Mouse (Mus musculus) CH12.LX (cell line): ENCODE measurements around the gene Rab37. TPM values are rescaled to one million over a fixed set of nuclear protein-coding genes. Genes with fewer than 3 reads are reported as not detected.

ENCODE experiments used
- DNase-seq: peaks from one replicate; pipeline ENCODE4 v3.0.0-alpha.2; 2013; ENCODE audit errors: extremely low read depth
- H3K27ac ChIP-seq: 2 replicates; pipeline ENCODE4 v1.5.1; 2012; ENCODE audit warnings: low read depth, mild to moderate bottlenecking, control low read depth, moderate library complexity; ENCODE audit not compliant: insufficient read depth
- H3K27me3 ChIP-seq: replicated peaks from 2 replicates; pipeline ENCODE3; 2012; ENCODE audit warnings: inconsistent platforms
- H3K36me3 ChIP-seq, 2 experiments: replicated peaks in 1 of 2; 2 replicates each; pipeline versions ENCODE3 to v1.6.1; 2012; ENCODE audit warnings: inconsistent platforms in 1 of 2, low read length in 1 of 2, mild to moderate bottlenecking in 1 of 2, mixed read lengths in 1 of 2, moderate library complexity in 1 of 2; ENCODE audit not compliant: control insufficient read depth in 1 of 2, insufficient read depth in 1 of 2
- H3K4me1 ChIP-seq, 2 experiments: 2 replicates each; pipeline ENCODE4 v1.6.1; 2012; ENCODE audit warnings: inconsistent platforms in 1 of 2, moderate library complexity in 1 of 2; ENCODE audit not compliant: insufficient read depth in 2 of 2, control insufficient read depth in 1 of 2
- H3K4me2 ChIP-seq: 2 replicates; pipeline ENCODE4 v1.6.1; 2012; ENCODE audit warnings: low read depth, mild to moderate bottlenecking, control low read depth; ENCODE audit not compliant: poor library complexity, insufficient read depth, severe bottlenecking
- H3K4me3 ChIP-seq, 3 experiments: fragments of 150-350 bp in 1 of 3; sonication (generic) in 1 of 3; replicated peaks in 1 of 3; 2 replicates each; pipeline versions ENCODE3 to v1.5.1; 2011 to 2012; ENCODE audit warnings: low read depth in 2 of 3, low read length in 2 of 3, mild to moderate bottlenecking in 2 of 3, moderate library complexity in 2 of 3, control low read depth in 1 of 3, improper control_type of control experiment in 1 of 3, inconsistent platforms in 1 of 3, mixed read lengths in 1 of 3; ENCODE audit not compliant: poor library complexity in 1 of 3
- H3K79me2 ChIP-seq: replicated peaks from 2 replicates; pipeline ENCODE4 v1.6.1; 2012; ENCODE audit warnings: mild to moderate bottlenecking, moderate library complexity; ENCODE audit not compliant: control insufficient read depth, poor library complexity, insufficient read depth, severe bottlenecking; ENCODE audit errors: extremely low read depth
- H3K9ac ChIP-seq: 2 replicates; pipeline ENCODE4 v1.6.1; 2012; ENCODE audit warnings: low read depth, mild to moderate bottlenecking, control low read depth, moderate library complexity; ENCODE audit not compliant: insufficient read depth
- H3K9me3 ChIP-seq: replicated peaks from 2 replicates; pipeline ENCODE3; 2012; ENCODE audit warnings: low read length, inconsistent platforms, mixed read lengths
- CHD1 ChIP-seq: IDR thresholded peaks from 2 replicates; pipeline ENCODE4 v1.6.1; 2012; ENCODE audit warnings: low read depth, low read length, improper control_type of control experiment, inconsistent platforms
- E2F4 ChIP-seq: IDR thresholded peaks from 2 replicates; pipeline ENCODE4 v1.6.1; 2011; ENCODE audit warnings: low read depth, low read length, improper control_type of control experiment; ENCODE audit not compliant: insufficient replicate concordance
- ELF1 ChIP-seq: IDR thresholded peaks from 2 replicates; pipeline ENCODE4 v1.6.1; 2014; ENCODE audit warnings: low read depth, mild to moderate bottlenecking, inconsistent platforms, low read length, improper control_type of control experiment
- GABPA ChIP-seq: IDR thresholded peaks from 2 replicates; pipeline ENCODE4 v1.6.1; 2012; ENCODE audit warnings: low read depth, low read length, improper control_type of control experiment, inconsistent platforms; ENCODE audit not compliant: insufficient replicate concordance
- HCFC1 ChIP-seq: IDR thresholded peaks from 2 replicates; pipeline ENCODE4 v1.6.1; 2012; ENCODE audit warnings: low read depth, mild to moderate bottlenecking, inconsistent platforms, low read length, improper control_type of control experiment
- IRF4 ChIP-seq: IDR thresholded peaks from 2 replicates; pipeline ENCODE4 v1.6.1; 2014; ENCODE audit warnings: low read depth, mild to moderate bottlenecking, inconsistent platforms, low read length, improper control_type of control experiment
- JUN ChIP-seq: IDR thresholded peaks from 2 replicates; pipeline ENCODE4 v1.6.1; 2011; ENCODE audit warnings: low read depth, mild to moderate bottlenecking, low read length, improper control_type of control experiment, moderate library complexity; ENCODE audit not compliant: insufficient read depth
- JUND ChIP-seq: conservative IDR thresholded peaks from 2 replicates; pipeline ENCODE4 v1.6.1; 2011; ENCODE audit warnings: low read depth, low read length, improper control_type of control experiment
- KAT2A ChIP-seq: IDR thresholded peaks from 2 replicates; pipeline ENCODE4 v1.6.1; 2012; ENCODE audit warnings: low read length, improper control_type of control experiment, inconsistent platforms; ENCODE audit not compliant: insufficient replicate concordance
- MAFK ChIP-seq: IDR thresholded peaks from 2 replicates; pipeline ENCODE4 v1.6.1; 2011; ENCODE audit warnings: low read length, improper control_type of control experiment; ENCODE audit not compliant: insufficient replicate concordance
- MAX ChIP-seq: IDR thresholded peaks from 2 replicates; pipeline ENCODE4 v1.6.1; 2011; ENCODE audit warnings: low read length, improper control_type of control experiment
- MAZ ChIP-seq: IDR thresholded peaks from 2 replicates; pipeline ENCODE4 v1.6.1; 2012; ENCODE audit warnings: low read depth, mild to moderate bottlenecking, inconsistent platforms, low read length, improper control_type of control experiment, moderate library complexity
- MEF2A ChIP-seq: IDR thresholded peaks from 2 replicates; pipeline ENCODE4 v1.6.1; 2014; ENCODE audit warnings: low read depth, mild to moderate bottlenecking, inconsistent platforms, low read length, improper control_type of control experiment, borderline replicate concordance
- MXI1 ChIP-seq: IDR thresholded peaks from 2 replicates; pipeline ENCODE4 v1.6.1; 2011; ENCODE audit warnings: mild to moderate bottlenecking, low read depth, low read length, improper control_type of control experiment
- PAX5 ChIP-seq: IDR thresholded peaks from 2 replicates; pipeline ENCODE4 v1.6.1; 2012; ENCODE audit warnings: low read length, inconsistent platforms, mixed read lengths
- POLR2A ChIP-seq: IDR thresholded peaks from 2 replicates; pipeline ENCODE4 v1.6.1; 2011; ENCODE audit warnings: low read depth, mild to moderate bottlenecking, improper control_type of control experiment, low read length
- RCOR1 ChIP-seq: conservative IDR thresholded peaks from 2 replicates; pipeline ENCODE4 v1.6.1; 2012; ENCODE audit warnings: low read depth, mild to moderate bottlenecking, inconsistent platforms, low read length, improper control_type of control experiment
- SMC3 ChIP-seq: IDR thresholded peaks from 2 replicates; pipeline ENCODE4 v1.6.1; 2011; ENCODE audit warnings: low read depth, low read length, improper control_type of control experiment
- TCF12 ChIP-seq: IDR thresholded peaks from 2 replicates; pipeline ENCODE4 v1.6.1; 2014; ENCODE audit warnings: low read depth, mild to moderate bottlenecking, inconsistent platforms, low read length, improper control_type of control experiment
- UBTF ChIP-seq: IDR thresholded peaks from 2 replicates; pipeline ENCODE4 v1.6.1; 2012; ENCODE audit warnings: low read depth, mild to moderate bottlenecking, inconsistent platforms, low read length, improper control_type of control experiment, moderate library complexity
- USF2 ChIP-seq: conservative IDR thresholded peaks from 2 replicates; pipeline ENCODE4 v1.6.1; 2011; ENCODE audit warnings: low read depth, low read length, improper control_type of control experiment
- ZKSCAN1 ChIP-seq: IDR thresholded peaks from 2 replicates; pipeline ENCODE4 v1.6.1; 2012; ENCODE audit warnings: low read depth, inconsistent platforms, low read length, improper control_type of control experiment, borderline replicate concordance
- ZMIZ1 ChIP-seq: IDR thresholded peaks from 2 replicates; pipeline ENCODE4 v1.6.1; 2012; ENCODE audit warnings: low read depth, mild to moderate bottlenecking, inconsistent platforms, low read length, improper control_type of control experiment
- ZNF384 ChIP-seq: IDR thresholded peaks from 2 replicates; pipeline ENCODE4 v1.6.1; 2012; ENCODE audit warnings: low read depth, low read length, improper control_type of control experiment, inconsistent platforms
- dilution Hi-C: fragments of 300-500 bp; cut with MboI; formaldehyde crosslinking; loops from 2 replicates; pipeline ENCODE4 v1.14.3; 2020; ENCODE audit warnings: low sequenced_read_pairs; ENCODE audit not compliant: extremely low pct_unique_long_range_greater_than_20kb, extremely low pct_ligation_motif_present
- in situ Hi-C: fragments of 300-500 bp; cut with MboI; formaldehyde crosslinking; loops from 3 replicates; pipeline ENCODE4 v1.14.3; 2019; ENCODE audit warnings: low sequenced_read_pairs, low pct_ligation_motif_present, low pct_unique_long_range_greater_than_20kb, mixed read lengths
- polyA plus RNA-seq: library from polyadenylated mRNA; unstranded; fragments of >175 nt; gene quantifications from 2 replicates; pipeline ENCODE4 v1.2.1, GENCODE M21; 2012; ENCODE audit warnings: low read depth; ENCODE audit not compliant: insufficient read length
- total RNA-seq, 2 experiments: library from RNA; depleted of rRNA; stranded (reverse); fragments of 300-350 nt in 1 of 2; fragments of >200 nt in 1 of 2; gene quantifications; 2 replicates each; pipeline ENCODE4 v1.2.3; 2012 to 2014

The Rab37 gene
- total and polyA plus RNA-seq, 3 experiments = 2.0 to 3.6 (median 2.3) TPM

DNA sequence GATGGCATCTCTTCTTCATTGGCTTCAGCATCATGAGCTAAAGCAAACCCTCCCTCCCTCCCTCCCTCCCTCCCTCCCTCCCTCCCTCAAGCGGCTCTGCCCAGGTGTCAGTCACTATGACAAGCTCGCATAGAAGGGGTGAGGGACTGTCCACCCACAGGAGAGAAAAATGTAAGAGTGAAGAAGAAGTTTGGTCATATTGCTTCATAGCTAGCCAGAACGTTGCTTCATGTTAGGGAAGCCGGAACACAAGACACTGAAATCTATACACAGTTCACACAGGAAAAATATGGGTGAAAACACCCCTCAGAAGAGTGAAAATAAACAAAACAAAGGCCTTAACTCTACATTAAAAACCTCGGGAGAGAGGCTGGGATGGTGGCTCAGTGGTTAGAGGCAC is 19.0 kb downstream of the Rab37 start:
- in situ Hi-C loops = no loop called here
- TF ChIP-seq USF2 (no peak), ZKSCAN1 (no peak), CHD1 (no peak), IRF4 (no peak), ZMIZ1 (no peak), MEF2A (no peak), ELF1 (no peak), SMC3 (no peak), UBTF (no peak), JUN (no peak), TCF12 (no peak), E2F4 (no peak), MAX (no peak), HCFC1 (no peak), KAT2A (no peak)
- no peak for DNase-seq
- peaks cover 3 to 11% of the 10 kb centered on the region in 2 experiments for H3K36me3 ChIP-seq
- peaks cover 4% of the 10 kb centered on the region for H3K9me3 ChIP-seq
- no peak overlapping the region for H3K4me3 ChIP-seq
- no peak overlapping the region for H3K27ac ChIP-seq
- H3K27me3 ChIP-seq = no peaks in the 10 kb centered on the region
- dilution Hi-C loops = no loop called here
- peaks cover 20 to 48% of the 10 kb centered on the region in 2 experiments for H3K4me1 ChIP-seq
- no peaks in the 10 kb centered on the region for H3K79me2 ChIP-seq
- H3K9ac ChIP-seq = no peak overlapping the region
- no peak overlapping the region for H3K4me2 ChIP-seq

DNA sequence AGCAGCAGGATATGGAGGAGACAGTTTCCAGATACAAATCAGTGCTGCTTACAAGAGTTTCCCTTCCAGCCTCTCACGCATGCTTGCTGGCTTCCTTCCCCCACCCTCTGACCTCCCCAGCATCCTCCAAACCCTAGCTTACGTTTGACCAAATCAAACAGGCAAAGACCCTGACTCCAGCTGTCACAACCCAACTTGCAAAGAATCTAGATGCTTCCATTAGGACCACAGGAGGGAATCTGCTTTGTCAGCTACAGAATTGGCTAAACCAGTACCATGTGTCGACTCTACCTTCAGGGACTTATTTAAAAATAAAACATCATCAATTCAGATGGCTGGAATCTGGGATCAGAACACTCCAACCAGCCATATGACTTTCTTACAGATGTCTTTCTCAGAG is 21.0 kb downstream of the Rab37 start:
- Histone ChIP-seq H3K9me3 (no peaks in the 10 kb centered on the region), H3K9ac (no peak overlapping the region), H3K4me2 (no peak overlapping the region)
- no peak for DNase-seq
- in situ Hi-C loops = no loop called here
- no peak for TF ChIP-seq MEF2A
- no peak for TF ChIP-seq SMC3
- TF ChIP-seq MAZ = no peak
- TF ChIP-seq UBTF = no peak
- TF ChIP-seq JUND = no peak
- no peak for TF ChIP-seq PAX5
- TF ChIP-seq GABPA = no peak
- no peak for TF ChIP-seq RCOR1
- no peak for TF ChIP-seq ZKSCAN1
- TF ChIP-seq ZNF384 = no peak
- no peak for TF ChIP-seq KAT2A
- TF ChIP-seq MAFK = no peak
- TF ChIP-seq MXI1 = no peak
- TF ChIP-seq HCFC1 = no peak
- no peak for TF ChIP-seq POLR2A
- no peak for TF ChIP-seq TCF12
- TF ChIP-seq IRF4 = no peak
- TF ChIP-seq, all 38 proteins: peak for 0
- Histone ChIP-seq H3K27me3 (no peaks in the 10 kb centered on the region), H3K4me1 (peaks cover 12 to 31% of the 10 kb centered on the region in 2 experiments), H3K27ac (no peak overlapping the region), H3K4me3 (no peak overlapping the region), H3K79me2 (no peaks in the 10 kb centered on the region), H3K36me3 (peaks cover 17 to 29% of the 10 kb centered on the region in 2 experiments)
- dilution Hi-C loops = no loop called here
